Comparison of ENCODE assay signal across 25 mouse cellular contexts in the genomic region with DNA sequence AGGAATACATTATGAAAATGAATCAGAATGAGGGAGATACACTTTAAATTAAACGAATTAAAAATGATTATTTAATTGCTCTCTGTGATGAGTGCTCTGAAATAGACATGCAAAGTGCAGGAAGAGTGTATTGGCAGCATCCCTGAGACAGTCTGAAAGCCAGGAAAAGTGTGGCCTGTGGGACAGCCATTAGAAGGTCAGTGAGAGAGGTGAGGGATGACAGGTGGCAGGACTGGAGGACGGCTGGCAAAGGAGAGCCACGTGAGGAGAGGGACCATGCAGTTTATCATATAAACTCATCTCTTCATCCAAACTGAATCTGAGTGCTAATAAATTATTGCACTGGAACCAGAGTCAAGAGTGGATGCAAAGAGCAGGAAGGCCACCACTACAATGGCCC.
DNase-seq lines count a peak whose midpoint lies in the region; ATAC-seq and TF ChIP-seq lines count a peak whose summit lies in the region.
"Had no signal": no experiment of that assay in that cellular context is flagged by ENCODE, and none has a peak within 500 bp of the region (broad histone marks: within the 10 kb centered on the region; RNA-seq: fewer than 3 reads in every experiment).

No protein-coding gene starts in this region.

- no peaks in the 10 kb centered on the region for H3K9me3 ChIP-seq in forebrain, embryonic 15.5 days
- H3K9me3 ChIP-seq in forebrain, embryonic 13.5 days (replicated peaks), result no peaks in the 10 kb centered on the region
- no peaks in the 10 kb centered on the region for H3K9me3 ChIP-seq in midbrain, embryonic 14.5 days (ENCODE audit: control insufficient read depth, low read length)
- no peaks in the 10 kb centered on the region for H3K9me3 ChIP-seq in midbrain, embryonic 11.5 days (ENCODE audit: control insufficient read depth, low read length)
- H3K9me3 ChIP-seq: embryonic facial prominence, embryonic 10.5 days; embryonic facial prominence, embryonic 13.5 days; hindbrain, embryonic 13.5 days had no signal

- H3K4me1 ChIP-seq in cerebellum, adult 2 months (ENCODE audit: control insufficient read depth, insufficient read depth, low read length), result peaks cover 5% of the 10 kb centered on the region
- H3K4me1 ChIP-seq in forebrain, embryonic 15.5 days, result peaks cover 6% of the 10 kb centered on the region; the same call in 1 of the 2 replicates
- H3K4me1 ChIP-seq in forebrain, embryonic 13.5 days, result peaks cover 8% of the 10 kb centered on the region
- H3K4me1 ChIP-seq in midbrain, embryonic 14.5 days (ENCODE audit: control insufficient read depth, insufficient read depth, low read length), result 0 out of 2 replicates have a peak, but pooled peaks cover 9% of the 10 kb centered on the region
- H3K4me1 ChIP-seq in midbrain, embryonic 11.5 days (ENCODE audit: control insufficient read depth, insufficient read depth, low read length), result no peaks in the 10 kb centered on the region
- H3K4me1 ChIP-seq: embryonic facial prominence, embryonic 13.5 days had no signal

- TF ChIP-seq CTCF in cerebellum, adult 2 months (IDR thresholded peaks at IDR 0.05; ENCODE audit: borderline replicate concordance, insufficient read depth, low read depth, low read length), result no peak

- H3K4me2 ChIP-seq in forebrain, embryonic 15.5 days (replicated peaks), result no peak overlapping the region
- H3K4me2 ChIP-seq in forebrain, embryonic 13.5 days, result no peak overlapping the region
- no peak overlapping the region for H3K4me2 ChIP-seq in midbrain, embryonic 14.5 days (ENCODE audit: low read length)
- no peak overlapping the region for H3K4me2 ChIP-seq in midbrain, embryonic 11.5 days
- H3K4me2 ChIP-seq: embryonic facial prominence, embryonic 13.5 days; heart, embryonic 11.5 days; hindbrain, embryonic 13.5 days had no signal

- H3K9ac ChIP-seq in forebrain, embryonic 15.5 days (replicated peaks), result no peak overlapping the region
- H3K9ac ChIP-seq in forebrain, embryonic 13.5 days, result no peak overlapping the region
- no peak overlapping the region for H3K9ac ChIP-seq in midbrain, embryonic 14.5 days (replicated peaks; ENCODE audit: low read length)
- H3K9ac ChIP-seq in midbrain, embryonic 11.5 days (ENCODE audit: low read length), result no peak overlapping the region
- H3K9ac ChIP-seq: embryonic facial prominence, embryonic 13.5 days; hindbrain, embryonic 13.5 days had no signal

- no peaks in the 10 kb centered on the region for H3K27me3 ChIP-seq in cerebellum, adult 2 months (ENCODE audit: control insufficient read depth, insufficient read depth, low read length)
- H3K27me3 ChIP-seq in forebrain, embryonic 15.5 days, result no peaks in the 10 kb centered on the region
- H3K27me3 ChIP-seq in forebrain, embryonic 13.5 days, result no peaks in the 10 kb centered on the region; the same call in 1 of the 2 replicates
- H3K27me3 ChIP-seq in midbrain, embryonic 14.5 days (ENCODE audit: control insufficient read depth, insufficient read depth, low read length), result no peaks in the 10 kb centered on the region
- no peaks in the 10 kb centered on the region for H3K27me3 ChIP-seq in midbrain, embryonic 11.5 days (ENCODE audit: control insufficient read depth, insufficient read depth, low read length)
- H3K27me3 ChIP-seq: embryonic facial prominence, embryonic 13.5 days; hindbrain, embryonic 13.5 days had no signal

- no peak overlapping the region for H3K4me3 ChIP-seq in cerebellum, adult 2 months (replicated peaks; ENCODE audit: insufficient read depth, low read depth, low read length)
- H3K4me3 ChIP-seq in forebrain, embryonic 15.5 days, result no peak overlapping the region
- no peak overlapping the region for H3K4me3 ChIP-seq in forebrain, embryonic 13.5 days
- H3K4me3 ChIP-seq in midbrain, embryonic 14.5 days (replicated peaks; ENCODE audit: low read depth, low read length), result no peak overlapping the region
- H3K4me3 ChIP-seq in midbrain, embryonic 11.5 days (ENCODE audit: low read depth, low read length), result no peak overlapping the region
- H3K4me3 ChIP-seq: embryonic facial prominence, embryonic 10.5 days; embryonic facial prominence, embryonic 13.5 days; erythroblast, embryonic 14.5 days; gastrocnemius, adult 2 months; hindbrain, embryonic 13.5 days had no signal

- H3K36me3 ChIP-seq in forebrain, embryonic 15.5 days, result no peaks in the 10 kb centered on the region
- no peaks in the 10 kb centered on the region for H3K36me3 ChIP-seq in forebrain, embryonic 13.5 days (ENCODE audit: poor library complexity, severe bottlenecking)
- H3K36me3 ChIP-seq in midbrain, embryonic 14.5 days (ENCODE audit: control insufficient read depth, insufficient read depth, low read length), result no peaks in the 10 kb centered on the region
- no peaks in the 10 kb centered on the region for H3K36me3 ChIP-seq in midbrain, embryonic 11.5 days (ENCODE audit: control insufficient read depth, insufficient read depth, low read length)
- H3K36me3 ChIP-seq: embryonic facial prominence, embryonic 10.5 days; embryonic facial prominence, embryonic 13.5 days; hindbrain, embryonic 13.5 days had no signal

- DNase-seq in cerebellum, adult 2 months, result peak; percentile 42 to 65
- DNase-seq in cerebellum, adult 11 months, result no peak
- peak; percentile 49 to 63 for DNase-seq in cerebellum, postnatal 25 days
- no peak for DNase-seq in cerebellum, postnatal 4 days (ENCODE audit: low spot score in 2 of 2)
- no peak for DNase-seq in midbrain, embryonic 14.5 days
- no peak for DNase-seq in midbrain, embryonic 11.5 days (ENCODE audit: low spot score, missing footprints)
- DNase-seq: adrenal gland, adult 8-10 months; adrenal gland, postnatal 25 days; embryo, embryonic 11 days; gastrocnemius, adult 2 months; gastrocnemius, postnatal 14 days; heart, adult 11 months; kidney, adult 18-20 months; kidney, adult 9 months had no signal

- peak overlapping the region; percentile 7; the same call in 1 of the 2 replicates for H3K27ac ChIP-seq in cerebellum, adult 2 months (ENCODE audit: insufficient read depth, low read length)
- H3K27ac ChIP-seq in forebrain, embryonic 15.5 days (replicated peaks), result peak overlapping the region; percentile 2; the same call in 1 of the 2 replicates
- H3K27ac ChIP-seq in forebrain, embryonic 13.5 days, result no peak overlapping the region
- H3K27ac ChIP-seq in midbrain, embryonic 14.5 days (replicated peaks; ENCODE audit: low read depth, low read length), result 0 out of 2 replicates have a peak overlapping the region, but pooled peaks have one; percentile 13
- H3K27ac ChIP-seq in midbrain, embryonic 11.5 days (ENCODE audit: low read depth, low read length), result no peak overlapping the region
- H3K27ac ChIP-seq: embryonic facial prominence, embryonic 10.5 days; embryonic facial prominence, embryonic 13.5 days; gastrocnemius, adult 2 months; hindbrain, embryonic 13.5 days; hindbrain, postnatal 0 days had no signal

- WGBS in cerebellum, adult 2 months, result 17% methylated on average over 3 of the region's 3 CpGs
- 59% methylated on average over 3 of the region's 3 CpGs for WGBS in forebrain, embryonic 15.5 days
- 77% methylated on average over 3 of the region's 3 CpGs for WGBS in forebrain, embryonic 13.5 days
- WGBS in midbrain, embryonic 14.5 days, result 70% methylated on average over 3 of the region's 3 CpGs
- WGBS in midbrain, embryonic 11.5 days, result 92% methylated on average over 3 of the region's 3 CpGs

- TF ChIP-seq POLR2A in cerebellum, adult 2 months (IDR thresholded peaks at IDR 0.05; ENCODE audit: borderline replicate concordance, insufficient read depth, low read length), result no peak

- ATAC-seq in forebrain, embryonic 15.5 days (replicated peaks), result 0 out of 2 replicates have a peak, but pooled peaks have one; percentile 35
- no peak; the same call in 1 of the 2 replicates for ATAC-seq in forebrain, embryonic 13.5 days
- no peak for ATAC-seq in midbrain, embryonic 14.5 days (ENCODE audit: low FRiP score, low TSS enrichment)
- no peak for ATAC-seq in midbrain, embryonic 11.5 days (ENCODE audit: low FRiP score)
- ATAC-seq: activated CD4-positive, CD25-positive, alpha-beta regulatory T cell, adult 4 months; hindbrain, postnatal 0 days; inflammation-experienced regulatory T-cells, adult 6 months; intestine, embryonic 16.5 days had no signal

Comparison
In these comparisons a context has a peak if more than half of its experiments do, and no peak if none do; other contexts are left out.
1. DNase-seq: peak in cerebellum, adult 2 months (2 of 2) and cerebellum, postnatal 25 days (2 of 2); none in cerebellum, adult 11 months (single experiment), cerebellum, postnatal 4 days (0 of 2), midbrain, embryonic 14.5 days (single experiment) and midbrain, embryonic 11.5 days (single experiment).
2. H3K27ac ChIP-seq: peak in cerebellum, adult 2 months (single experiment), forebrain, embryonic 15.5 days (single experiment) and midbrain, embryonic 14.5 days (single experiment); none in forebrain, embryonic 13.5 days (single experiment) and midbrain, embryonic 11.5 days (single experiment).